Mouse (Mus musculus): ENCODE data around the gene Zfp692.
A peak's percentile ranks its signal among the peaks of the same experiment; 100 is the strongest.

Zfp692 gene

GRCm38 (mm10) chr11:58314069-58314468 lies 7.2 kb downstream of the Zfp692 start:
- no peak for DNase-seq

- DNase-seq: no peak
These were observed 8.8 kb downstream of the Zfp692 start for GRCm38 (mm10) chr11:58315536-58316168.

DNA sequence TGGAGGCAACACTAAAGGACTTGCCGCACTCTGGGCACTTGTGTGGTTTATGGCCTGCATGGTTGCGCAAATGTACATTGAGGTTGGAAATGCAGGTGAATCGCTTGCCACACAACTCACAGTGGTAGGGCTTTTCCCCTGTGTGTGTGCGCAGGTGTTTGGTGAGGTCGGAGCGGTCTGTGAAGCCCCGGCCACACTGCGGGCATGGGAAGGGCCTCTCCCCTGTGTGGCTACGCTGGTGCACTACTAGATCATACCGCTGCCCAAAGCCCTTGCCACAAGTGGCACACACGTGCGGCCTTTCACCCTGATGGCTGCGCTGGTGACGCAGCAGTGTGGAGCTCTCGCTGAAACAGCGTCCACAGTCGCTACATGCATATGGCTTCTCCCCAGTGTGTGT lies 9.5 kb downstream of the Zfp692 start:
- no peak for DNase-seq

- no peak for DNase-seq
These were observed 10.0 kb downstream of the Zfp692 start for GRCm38 (mm10) chr11:58316768-58317390.

DNA sequence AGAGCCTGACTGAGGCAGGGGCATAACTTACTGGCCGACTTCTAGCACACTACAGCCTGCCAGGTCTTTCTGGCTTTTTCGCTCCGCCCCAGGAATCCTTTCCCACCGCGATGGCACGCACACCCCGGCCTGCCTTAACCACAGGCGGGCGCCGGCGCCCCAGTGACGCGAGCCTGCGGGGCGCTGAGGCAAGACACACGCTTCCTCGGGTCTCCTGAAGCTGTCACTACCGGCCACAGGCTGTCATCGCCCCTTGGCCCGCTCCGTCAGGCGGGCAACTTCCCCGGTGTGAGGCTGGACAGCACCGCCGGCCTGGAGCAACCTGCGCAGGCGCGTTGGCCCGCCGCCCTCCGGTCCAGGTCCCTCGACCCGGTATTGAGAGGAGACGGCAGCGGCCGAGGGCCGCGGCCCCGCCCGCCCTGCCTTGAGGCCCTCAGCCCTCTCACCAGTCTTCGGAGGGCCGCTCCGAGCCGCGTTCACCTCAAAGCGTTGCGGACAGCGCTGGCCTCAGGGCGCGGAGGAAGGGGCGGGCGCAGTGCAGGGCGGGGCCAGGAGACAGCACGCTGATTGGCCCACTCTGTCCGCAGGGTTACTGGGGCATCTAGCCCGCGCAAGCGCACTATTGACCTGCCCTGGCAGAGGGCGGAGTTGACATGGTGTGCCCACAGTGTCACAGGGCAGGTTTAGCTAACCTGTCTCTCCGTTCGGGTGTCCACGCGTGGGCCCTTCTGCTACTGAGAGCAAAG lies 16.1 kb downstream of the Zfp692 start:
- peak; percentile 96 for DNase-seq

DNA sequence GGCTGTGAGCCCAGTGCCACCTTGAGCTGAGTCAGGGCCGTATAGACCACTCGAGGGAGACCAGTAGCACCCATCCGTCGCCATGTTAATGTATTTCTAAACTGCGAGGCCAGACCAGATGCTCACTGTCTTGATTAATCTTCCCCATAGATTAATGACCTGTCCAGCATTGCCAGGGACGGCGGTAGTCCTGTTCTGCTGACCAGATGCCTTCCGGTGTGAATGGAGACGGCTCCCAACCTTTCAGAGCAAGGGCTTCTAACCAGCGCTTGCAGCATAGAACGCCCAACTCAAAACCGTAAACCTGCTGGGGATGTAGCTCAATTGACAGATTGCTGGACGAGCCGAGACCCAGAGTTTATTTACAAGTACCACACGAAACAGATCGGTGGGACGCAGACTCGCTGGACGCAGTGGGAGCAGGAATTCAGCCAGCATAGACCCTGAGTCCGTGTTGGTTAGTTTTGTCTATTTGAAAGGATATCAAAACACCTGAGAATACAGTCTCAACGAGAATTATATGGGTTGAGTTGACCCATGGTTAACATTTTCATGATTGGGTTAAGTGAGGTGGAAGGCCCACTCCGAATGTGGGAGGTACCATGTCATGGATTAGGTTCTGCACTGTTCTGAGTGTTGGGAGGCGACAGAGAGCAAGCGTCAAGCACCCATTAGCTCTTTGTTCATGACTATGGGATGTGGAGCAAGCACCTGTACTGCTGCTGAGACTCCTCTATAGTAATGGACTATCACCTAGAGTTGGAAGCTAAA lies 16.9 kb downstream of the Zfp692 start:
- no peak for DNase-seq

DNA sequence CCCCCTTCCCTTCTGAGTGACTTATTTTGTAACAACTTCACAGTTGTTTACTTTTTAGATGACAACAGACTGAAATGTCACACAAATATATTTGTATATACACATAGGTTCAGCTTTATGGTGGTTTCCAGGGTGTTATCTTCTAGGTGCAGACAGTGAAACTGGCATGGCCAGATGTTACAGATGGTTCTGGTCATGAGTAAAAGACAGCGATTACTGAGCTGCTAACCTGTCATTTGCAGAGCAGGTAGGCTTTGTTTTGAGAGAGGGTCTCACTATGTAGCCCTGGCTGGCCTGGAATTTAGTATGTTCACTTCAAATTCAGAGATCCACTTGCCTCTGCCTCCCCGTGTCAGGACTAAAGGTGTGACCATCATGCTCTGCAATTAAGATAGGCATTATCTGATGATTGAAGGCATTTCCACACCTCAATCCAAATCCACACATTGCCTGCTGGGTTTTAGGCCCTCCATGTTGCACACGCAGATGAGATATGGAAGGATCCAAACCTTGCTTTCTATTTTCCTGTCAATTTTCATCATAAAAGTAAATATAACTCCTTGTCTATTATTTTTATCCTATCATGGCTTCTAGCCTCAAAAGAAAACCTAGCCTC lies 17.9 kb downstream of the Zfp692 start:
- DNase-seq: no peak

GRCm38 (mm10) chr11:58326781-58327180 lies 19.9 kb downstream of the Zfp692 start:
- DNase-seq: no peak

DNA sequence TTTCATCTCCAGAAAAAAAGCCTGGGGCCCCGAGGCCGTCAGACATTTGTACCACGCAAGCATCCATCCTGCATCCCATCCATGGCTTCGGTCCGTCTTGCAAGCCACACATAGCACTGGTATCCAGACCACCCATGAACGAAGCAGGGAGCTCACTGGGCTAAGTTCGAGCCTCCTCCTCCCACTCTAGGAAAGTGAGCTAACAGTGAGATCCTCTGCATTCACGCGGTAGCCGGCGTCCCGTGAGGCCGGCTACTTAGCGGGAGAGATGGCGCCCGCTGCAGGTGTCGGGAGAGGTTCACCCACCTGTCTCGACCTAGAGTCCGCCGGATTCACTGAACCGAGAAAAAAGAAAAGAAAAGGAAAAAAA lies 23.0 kb downstream of the Zfp692 start:
- no peak for DNase-seq

GRCm38 (mm10) chr11:58330276-58331148 lies 23.6 kb downstream of the Zfp692 start, which contains the start of the genes Zfp672 and Sh3bp5l:
Gene Zfp672, minus strand, starts transcription at chr11:58330339.
Gene Sh3bp5l, plus strand, starts transcription at chr11:58330724.
- DNase-seq: peak; percentile 89

GRCm38 (mm10) chr11:58331149-58331495 lies 24.3 kb downstream of the Zfp692 start:
- no peak for DNase-seq

DNA sequence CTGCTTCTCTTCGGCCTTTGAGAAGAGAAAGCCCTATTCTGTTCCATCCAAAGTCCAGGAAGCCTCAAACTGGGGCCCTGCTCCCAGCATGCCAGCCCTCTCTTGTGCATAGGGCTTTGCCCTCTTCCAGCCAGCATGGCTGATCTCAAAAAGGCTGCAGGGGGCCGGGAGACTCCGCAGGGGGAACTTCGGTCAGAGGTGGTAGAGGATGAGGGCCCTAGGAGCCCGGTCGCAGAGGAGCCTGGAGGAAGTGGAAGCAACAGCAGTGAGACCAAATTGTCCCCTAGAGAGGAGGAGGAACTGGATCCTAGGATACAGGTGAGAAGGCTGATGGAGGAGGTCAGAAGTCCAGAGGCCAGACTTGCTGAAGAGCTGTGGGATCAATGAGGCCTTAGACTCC lies 24.7 kb downstream of the Zfp692 start:
- no peak for DNase-seq

DNA sequence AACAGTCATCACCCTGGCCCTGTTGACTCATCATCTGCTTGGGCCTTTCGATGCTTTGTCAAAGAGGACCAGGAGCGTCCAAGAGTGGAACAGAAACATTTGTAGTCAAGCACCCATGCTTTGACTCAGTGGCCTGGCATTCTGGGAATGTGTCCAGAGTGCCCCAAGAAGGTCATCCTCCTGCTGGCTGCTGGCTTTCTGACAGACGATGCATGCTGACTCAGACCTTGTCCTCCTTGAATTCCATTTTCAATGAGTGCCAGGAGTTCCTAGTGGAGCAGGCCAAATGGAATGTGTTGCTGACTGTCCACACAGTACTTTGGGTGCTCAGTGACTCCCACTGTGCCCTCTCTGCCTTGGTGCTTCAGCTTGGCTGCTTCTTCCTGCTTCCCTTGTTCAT lies 27.9 kb downstream of the Zfp692 start:
- no peak for DNase-seq

DNA sequence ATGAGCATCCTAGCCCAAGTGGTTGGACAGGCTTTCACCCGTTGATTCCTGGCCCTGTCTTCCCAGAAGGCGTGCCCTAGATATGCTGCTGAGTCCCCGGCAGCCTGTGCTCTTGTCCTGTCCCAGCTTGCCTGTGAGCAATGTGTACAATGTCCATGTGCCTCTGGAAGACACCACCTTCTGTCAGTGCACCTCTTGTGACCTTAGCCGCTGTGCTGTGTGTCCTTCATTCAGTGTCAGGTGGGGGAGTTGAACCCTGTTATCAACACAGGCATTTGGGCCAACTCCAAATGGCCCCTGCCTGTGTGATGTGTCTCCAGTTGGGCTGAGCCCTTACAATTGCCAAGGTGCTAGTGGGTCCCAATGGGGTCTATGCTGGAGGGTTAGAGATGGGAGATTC lies 39.9 kb downstream of the Zfp692 start:
- no peak for DNase-seq

GRCm38 (mm10) chr11:58350628-58351027 lies 43.8 kb downstream of the Zfp692 start:
- no peak for DNase-seq

- DNase-seq: no peak
These were observed 44.3 kb downstream of the Zfp692 start for GRCm38 (mm10) chr11:58351179-58351578.

DNA sequence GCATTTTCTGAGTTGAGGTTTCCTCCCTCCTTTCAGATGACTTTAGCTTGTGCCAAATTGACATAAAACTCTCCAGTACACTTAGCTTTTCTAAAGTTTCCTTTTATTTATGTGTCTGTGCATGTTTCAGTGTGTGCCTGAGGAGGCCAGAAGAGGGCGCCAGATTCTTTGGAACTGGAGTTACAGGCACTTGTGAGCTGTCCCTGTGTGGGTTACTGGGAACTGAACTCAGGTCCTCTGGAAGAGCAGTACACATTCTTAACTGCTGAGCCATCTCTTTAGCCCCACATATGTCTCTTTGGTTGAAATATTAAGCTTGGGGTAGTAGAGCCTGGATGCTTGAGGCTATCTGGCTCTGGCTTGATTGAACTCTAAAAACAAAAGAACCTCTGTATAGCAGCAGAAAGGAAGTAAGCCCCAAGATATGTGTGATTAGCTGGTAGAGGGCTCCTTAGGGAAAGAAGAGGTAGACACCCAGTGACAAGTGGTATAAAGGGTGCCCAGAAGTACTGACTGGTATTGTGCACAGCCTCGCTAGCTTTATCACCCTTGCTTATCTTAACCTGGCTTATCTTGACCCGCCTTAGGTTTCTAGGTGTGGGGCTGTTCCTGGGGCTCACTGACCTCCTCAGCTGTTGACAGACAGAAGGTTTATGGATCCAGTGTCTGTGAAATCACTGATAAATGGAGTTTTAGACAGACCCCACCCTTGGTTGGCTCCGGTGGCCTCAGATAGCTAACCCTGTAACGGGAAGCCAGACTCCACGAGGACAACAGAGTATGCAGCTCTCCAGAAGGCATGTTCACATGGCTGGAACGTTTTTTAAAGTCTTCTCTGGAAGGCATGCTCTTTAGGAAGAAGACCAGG lies 46.0 kb downstream of the Zfp692 start:
- DNase-seq: peak; percentile 15

DNA sequence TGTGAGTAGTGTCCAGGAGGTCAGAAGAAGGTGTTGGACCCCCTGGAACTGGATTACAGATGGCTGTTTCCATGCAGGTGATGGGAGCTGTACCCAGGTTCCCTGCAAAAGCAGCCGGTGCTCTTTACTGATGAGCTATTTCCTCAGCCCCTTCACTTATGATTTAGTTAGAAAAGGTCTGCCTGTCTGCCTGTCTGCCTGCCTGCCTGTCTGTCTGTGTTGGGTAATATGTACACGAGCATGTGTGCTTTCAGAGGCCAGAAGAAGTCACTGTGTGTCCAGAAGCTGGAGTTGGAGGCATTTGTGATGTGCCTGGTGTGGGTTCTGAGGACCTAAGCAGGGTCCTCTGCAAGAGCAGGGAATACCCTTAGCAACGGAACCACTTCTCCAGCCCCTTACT lies 46.8 kb downstream of the Zfp692 start:
- no peak for DNase-seq

DNA sequence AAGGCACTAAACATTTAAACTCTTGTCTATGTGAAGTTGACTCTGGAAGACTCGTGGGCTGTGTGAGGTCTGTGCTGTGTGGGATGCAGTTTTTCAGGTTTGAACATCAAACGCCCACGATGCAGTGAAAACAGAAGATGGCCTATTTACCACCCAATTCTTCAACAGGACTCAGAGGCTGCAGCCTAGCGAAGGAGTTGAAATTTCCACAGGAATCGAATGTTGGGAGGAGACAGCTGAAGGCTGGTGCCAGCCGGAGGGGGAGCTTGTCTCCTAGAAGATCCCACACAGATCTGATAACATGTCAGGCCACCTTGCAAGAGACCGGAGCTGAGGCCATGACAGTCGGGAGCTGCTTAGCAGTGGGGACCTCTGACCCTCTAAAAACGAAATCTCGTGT lies 47.6 kb downstream of the Zfp692 start:
- no peak for DNase-seq

- no peak for DNase-seq
These were observed 48.1 kb downstream of the Zfp692 start for GRCm38 (mm10) chr11:58354927-58355326.

DNA sequence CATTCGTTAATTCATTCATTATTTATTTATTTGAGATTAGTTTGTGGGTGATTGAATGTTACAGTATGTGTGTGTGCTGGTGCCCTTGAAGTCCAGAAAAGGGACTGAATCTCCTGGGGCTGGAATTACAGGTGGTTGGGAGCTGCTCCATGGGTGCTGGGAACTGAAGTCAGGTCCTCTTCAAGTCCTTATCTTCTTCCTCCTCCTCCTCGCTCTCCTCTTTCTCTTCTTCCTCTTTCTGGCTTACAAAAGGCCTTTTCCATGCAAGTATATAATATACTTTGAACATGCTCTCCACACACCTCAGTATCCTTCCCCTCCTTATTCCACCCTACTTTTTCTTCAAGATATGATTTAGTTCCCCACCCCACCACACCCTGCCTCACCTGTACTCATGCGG lies 50.2 kb downstream of the Zfp692 start:
- DNase-seq: no peak
